Mouse (Mus musculus) T-helper 17 cell (primary cell): Measurements from ENCODE around the gene Manba.

Experiments used
- in situ Hi-C, 2 experiments: fragments of 300-600 bp; cut with MboI, MseI; formaldehyde crosslinking; loops; 1 replicate in 1 of 2; 2 replicates in 1 of 2; pipeline ENCODE4 v1.15.1; 2025; ENCODE audit warnings: high pct_unique_total_duplicates in 2 of 2

The Manba gene

DNA sequence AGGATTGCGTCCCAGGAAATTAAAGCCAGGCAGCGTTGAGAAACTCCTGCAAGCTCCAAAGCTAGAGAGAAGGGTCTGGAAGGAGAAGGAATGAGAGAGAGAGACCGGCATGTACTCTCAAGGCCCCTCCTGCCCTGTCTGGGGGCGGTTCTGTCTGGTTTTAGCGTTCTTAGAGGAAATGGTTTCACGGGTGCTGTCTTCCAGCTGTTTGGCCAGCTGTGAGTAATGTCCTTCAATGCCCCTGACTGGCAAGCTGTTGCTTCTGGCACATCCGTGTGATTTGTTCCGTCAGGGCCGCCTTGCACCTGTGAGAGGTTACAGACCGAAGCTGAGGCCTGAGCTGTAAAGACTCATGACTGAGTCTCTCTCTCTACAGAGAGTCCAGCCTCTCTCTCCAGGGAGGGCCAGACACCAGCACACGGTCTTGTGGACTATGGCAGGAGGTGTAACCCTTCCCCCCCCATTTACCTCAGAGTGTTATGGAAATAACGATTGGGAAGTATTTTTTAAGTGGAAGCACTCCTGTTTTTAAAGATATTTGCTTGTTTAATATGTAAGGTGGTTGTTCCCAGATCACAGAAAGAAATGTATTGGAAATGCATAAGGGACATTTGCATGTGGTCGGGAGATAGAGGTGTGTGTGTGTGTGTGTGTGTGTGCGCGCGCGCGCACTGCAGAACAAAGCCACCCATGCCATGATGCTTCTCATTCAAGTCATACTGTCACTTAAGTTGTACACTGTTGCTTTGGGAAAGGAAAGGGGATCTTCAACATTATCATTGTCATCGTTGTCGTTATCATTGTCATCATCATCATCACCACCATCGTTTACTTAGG is 95.2 kb downstream of the Manba start:
- in situ Hi-C loops: no loop called here

DNA sequence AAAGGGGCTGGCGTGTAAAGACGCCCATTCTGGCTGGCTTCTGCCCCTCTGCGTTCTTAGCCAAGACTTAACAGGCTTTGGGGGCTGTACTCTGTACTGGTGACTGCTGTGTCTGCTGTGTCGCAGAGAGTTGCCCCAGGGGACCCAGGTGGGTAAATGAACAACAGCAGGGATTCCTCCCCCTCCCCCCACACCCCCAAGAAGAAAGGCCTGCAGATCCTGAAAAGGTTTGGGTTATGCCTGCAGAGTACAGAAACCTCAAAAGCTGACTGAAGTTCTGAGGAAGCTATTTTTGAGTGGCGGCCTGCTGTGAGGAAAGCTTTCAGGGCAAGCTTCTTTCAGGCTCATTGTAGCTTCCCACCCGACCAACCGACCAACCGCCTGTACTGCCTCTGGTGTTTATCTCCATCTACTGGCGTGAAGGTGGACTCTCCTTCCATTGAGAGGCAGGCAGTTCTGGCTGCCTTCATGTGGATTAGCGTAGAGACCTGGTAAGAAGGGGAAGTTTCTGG is 96.3 kb downstream of the Manba start:
- in situ Hi-C loops: no loop called here

GRCm38 (mm10) chr3:135582246-135582645 is 96.8 kb downstream of the Manba start:
- in situ Hi-C loops: no loop called here

DNA sequence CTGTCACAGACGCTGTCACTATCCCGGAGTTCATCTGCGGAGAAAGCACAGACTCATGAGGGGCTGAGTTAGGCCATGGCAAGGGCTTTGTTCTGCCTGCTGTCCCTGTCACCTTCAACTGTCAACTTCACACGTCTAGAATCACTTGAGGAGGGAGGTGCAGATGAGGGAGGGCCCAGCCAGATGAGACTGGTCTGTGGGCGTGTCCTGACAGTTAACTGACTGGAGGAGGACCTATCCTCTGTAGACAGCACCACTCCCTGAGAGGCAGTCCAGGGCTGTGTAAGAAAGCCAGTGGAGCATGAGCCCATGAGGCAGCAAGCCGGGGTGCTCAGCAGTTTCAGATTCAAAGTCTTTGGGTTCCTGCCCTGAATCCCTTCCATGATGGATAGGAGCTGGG is 100.1 kb downstream of the Manba start:
- in situ Hi-C loops: no loop called here

- in situ Hi-C loops: no loop called here
These were observed 100.6 kb downstream of the Manba start for GRCm38 (mm10) chr3:135586060-135586459.

- in situ Hi-C loops: no loop called here
These were observed 101.1 kb downstream of the Manba start for GRCm38 (mm10) chr3:135586471-135586880.

DNA sequence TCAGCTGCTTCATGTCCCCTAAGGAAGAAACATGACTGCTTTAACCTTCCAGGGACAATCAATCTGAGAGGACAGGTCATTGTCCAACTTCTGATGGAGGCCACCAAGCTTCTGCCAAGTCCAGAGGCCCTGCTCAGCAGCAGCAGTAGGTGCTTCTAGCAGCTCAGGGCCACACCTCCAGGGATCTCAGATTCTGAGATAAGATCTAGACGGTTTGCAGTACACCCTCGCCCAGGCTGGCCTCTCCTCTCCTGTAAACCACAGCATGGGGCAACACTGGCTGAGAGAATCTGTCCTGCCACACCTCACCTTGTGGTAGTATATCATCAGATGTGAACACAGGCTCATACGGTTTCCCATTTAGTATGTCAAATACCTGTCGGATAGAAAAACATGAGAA is 105.1 kb downstream of the Manba start:
- in situ Hi-C loops: no loop called here

DNA sequence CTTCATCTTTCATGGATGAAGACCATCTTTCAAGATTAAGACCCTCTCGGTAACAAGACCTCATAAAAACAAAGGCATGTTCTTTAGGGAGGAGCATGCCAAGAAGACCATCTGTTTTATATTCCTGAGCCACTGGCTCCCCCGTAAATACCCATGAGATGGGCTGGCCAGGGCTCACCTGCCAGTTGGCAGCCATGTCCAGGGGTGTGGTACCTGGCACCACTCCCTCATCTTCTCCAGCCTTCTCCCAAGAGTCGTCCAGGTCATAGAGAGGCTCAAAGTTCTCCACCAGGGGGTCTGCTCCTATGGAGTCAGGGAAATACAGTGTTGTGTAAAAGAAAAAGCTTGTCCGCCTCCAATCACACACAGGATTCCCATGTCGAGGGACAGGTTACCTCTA is 106.0 kb downstream of the Manba start:
- in situ Hi-C loops: no loop called here

- in situ Hi-C loops: no loop called here
These were observed 106.6 kb downstream of the Manba start for GRCm38 (mm10) chr3:135592011-135592410.

- in situ Hi-C loops: no loop called here
These were observed 109.0 kb downstream of the Manba start for GRCm38 (mm10) chr3:135594238-135594917.

GRCm38 (mm10) chr3:135597014-135597413 is 111.6 kb downstream of the Manba start:
- in situ Hi-C loops: no loop called here

- in situ Hi-C loops: no loop called here
These were observed 112.9 kb downstream of the Manba start for GRCm38 (mm10) chr3:135598355-135598754.

- in situ Hi-C loops: no loop called here
These were observed 117.3 kb downstream of the Manba start for GRCm38 (mm10) chr3:135602731-135603130.

DNA sequence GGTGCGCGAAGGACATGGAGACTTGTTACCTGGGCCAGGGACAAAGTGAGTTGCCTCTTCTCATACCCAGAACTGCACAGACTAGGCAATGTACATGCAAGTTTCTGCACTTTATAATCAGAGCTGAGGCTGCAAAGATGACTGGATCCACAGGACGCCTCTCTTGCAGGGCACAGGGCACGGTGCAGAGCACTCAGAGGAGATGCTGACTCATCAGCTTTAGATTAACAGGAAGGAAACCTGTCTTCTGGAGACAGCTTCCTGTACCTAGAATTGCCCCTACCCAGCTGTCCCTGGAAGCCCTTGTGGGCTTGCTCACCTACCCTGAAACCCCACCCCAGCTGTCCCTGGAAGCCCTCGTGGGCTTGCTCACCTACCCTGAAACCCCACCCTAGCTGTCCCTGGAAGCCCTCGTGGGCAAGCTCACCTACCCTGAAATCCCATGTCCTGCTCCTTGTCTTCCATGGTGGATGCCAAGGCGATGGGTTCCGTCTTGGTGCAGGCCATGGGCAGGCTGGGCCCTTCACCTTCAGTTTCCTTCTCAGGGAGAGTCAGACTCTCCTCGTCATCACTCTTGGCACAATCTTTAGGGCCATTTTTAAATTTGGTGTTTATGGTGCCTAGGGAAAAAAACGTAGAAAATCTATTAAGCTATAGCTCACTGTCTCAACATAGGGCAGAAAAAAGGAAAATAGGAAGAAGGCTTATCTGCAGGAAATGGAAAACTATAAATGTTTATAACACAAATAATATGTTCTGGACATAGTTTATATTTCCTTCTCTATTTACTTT is 119.4 kb downstream of the Manba start:
- in situ Hi-C loops: no loop called here

- in situ Hi-C loops: no loop called here
These were observed 120.1 kb downstream of the Manba start for GRCm38 (mm10) chr3:135605474-135605873.

- in situ Hi-C loops: no loop called here
These were observed 121.2 kb downstream of the Manba start for GRCm38 (mm10) chr3:135606592-135606991.

GRCm38 (mm10) chr3:135607021-135607420 is 121.6 kb downstream of the Manba start:
- in situ Hi-C loops: no loop called here

DNA sequence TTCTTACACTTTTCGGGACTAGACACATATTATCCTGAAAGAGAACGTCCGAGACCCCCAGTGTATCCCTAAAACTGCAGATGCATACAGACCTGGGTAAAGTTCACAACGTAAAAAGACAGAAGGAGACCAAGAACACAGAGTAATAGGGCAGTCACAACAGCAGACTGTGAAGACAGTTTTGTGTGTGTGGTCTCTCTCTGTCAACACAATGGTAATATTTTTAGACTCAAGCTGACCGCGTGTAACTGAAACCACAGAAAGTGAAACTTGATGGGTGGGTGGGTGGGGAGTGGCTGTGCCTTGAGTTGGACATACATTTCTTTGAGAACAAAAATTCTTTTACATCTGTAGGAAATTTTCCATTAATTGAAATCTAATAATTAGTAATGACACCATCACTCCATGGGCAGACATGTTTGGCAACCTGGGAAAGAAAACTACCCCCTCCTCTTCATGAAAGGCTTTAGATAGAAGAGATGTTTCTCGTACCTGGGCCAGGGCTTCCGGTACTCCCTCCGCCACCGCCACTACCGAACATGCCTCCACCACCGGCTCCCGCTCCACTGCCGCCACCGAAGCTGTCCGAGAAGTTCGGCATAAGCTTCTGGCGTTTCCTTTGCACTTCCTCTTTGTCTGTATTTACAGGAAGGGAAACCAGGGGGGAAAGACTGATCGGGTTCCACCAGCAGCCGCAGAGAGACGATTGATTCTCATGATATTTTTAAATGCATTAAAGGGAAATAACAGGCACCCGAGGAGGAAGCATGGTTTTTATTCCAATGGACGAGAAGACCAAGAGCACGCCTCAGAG is 122.5 kb downstream of the Manba start:
- in situ Hi-C loops: no loop called here

DNA sequence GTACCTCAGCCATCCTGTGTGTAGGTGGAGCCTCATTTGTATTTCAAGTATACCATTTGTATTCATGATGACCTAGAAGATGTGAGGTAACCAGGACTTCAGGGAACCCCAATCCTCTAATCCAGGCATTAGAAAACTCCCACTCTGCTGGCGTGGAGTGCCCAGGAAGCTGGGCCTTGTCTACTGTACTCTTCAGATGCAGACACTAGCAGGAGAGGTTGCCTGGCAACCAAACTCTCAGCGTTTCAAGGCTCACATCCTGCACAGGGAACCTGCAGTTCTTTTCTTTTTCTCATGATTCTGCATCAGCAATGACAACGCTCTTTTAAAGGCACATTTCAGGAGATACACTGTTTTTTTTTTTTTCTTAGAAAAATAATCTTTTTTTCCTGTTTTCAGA is 124.8 kb downstream of the Manba start:
- in situ Hi-C loops: no loop called here

- in situ Hi-C loops: no loop called here
These were observed 129.0 kb downstream of the Manba start for GRCm38 (mm10) chr3:135614376-135614775.

DNA sequence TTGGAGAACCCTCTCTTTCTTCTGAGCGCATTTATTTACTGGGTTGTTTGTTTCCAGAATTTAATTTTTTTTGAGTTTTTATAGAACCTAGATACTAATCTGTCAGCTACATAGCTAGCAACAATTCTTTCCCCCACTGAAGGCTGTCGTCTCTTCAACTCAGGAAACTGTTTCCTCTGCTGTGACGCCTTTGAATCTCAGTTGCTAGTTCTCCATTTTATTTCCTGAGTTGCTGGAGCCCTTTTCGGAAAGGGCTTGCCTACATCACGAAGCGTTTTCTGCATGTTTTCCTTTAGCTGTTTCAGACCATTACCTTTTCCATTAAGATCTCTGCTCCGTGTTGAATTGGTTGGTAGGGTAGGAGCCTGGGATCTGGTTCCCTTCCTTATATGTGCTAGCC is 131.3 kb downstream of the Manba start:
- in situ Hi-C loops: no loop called here
